Mouse (Mus musculus) MEL (cell line): ENCODE measurements at regions not wholly inside any gene's neighbourhood (a gene's known extent, or its start where the extent isn't known, plus 50 kb on each side); places are given as distances from the start of the nearest gene placed in this dataset.

Experiments
- DNase-seq: peaks from one replicate; pipeline ENCODE4 v3.0.0; 2011; ENCODE audit warnings: low read depth, low spot score
- H3K27ac ChIP-seq: 2 replicates; pipeline ENCODE4 v1.5.1; 2012; ENCODE audit warnings: low read depth, mild to moderate bottlenecking, control low read depth, low read length, moderate library complexity; ENCODE audit not compliant: control insufficient read depth
- H3K27me3 ChIP-seq, 2 experiments: fragments of 150-350 bp in 1 of 2; sonication (generic) in 1 of 2; 2 replicates each; pipeline ENCODE4 v1.6.1; 2012; ENCODE audit warnings: low read length in 2 of 2, mild to moderate bottlenecking in 2 of 2, improper control_type of control experiment in 1 of 2, moderate library complexity in 1 of 2; ENCODE audit not compliant: insufficient read depth in 2 of 2, control insufficient read depth in 1 of 2
- H3K36me3 ChIP-seq, 2 experiments: 2 replicates each; pipeline ENCODE4 v1.6.1; 2012 to 2014; ENCODE audit warnings: low read length in 2 of 2, improper control_type of control experiment in 1 of 2, inconsistent platforms in 1 of 2, mild to moderate bottlenecking in 1 of 2; ENCODE audit not compliant: insufficient read depth in 2 of 2, control insufficient read depth in 1 of 2
- H3K4me1 ChIP-seq, 2 experiments: fragments of 150-350 bp in 1 of 2; sonication (generic) in 1 of 2; 2 replicates each; pipeline ENCODE4 v1.6.1; 2012; ENCODE audit warnings: low read length in 2 of 2, improper control_type of control experiment in 1 of 2, mild to moderate bottlenecking in 1 of 2; ENCODE audit not compliant: insufficient read depth in 2 of 2, control insufficient read depth in 1 of 2
- H3K4me3 ChIP-seq, 2 experiments: fragments of 150-350 bp in 1 of 2; sonication (generic) in 1 of 2; 2 replicates each; pipeline ENCODE4 v1.5.1; 2012; ENCODE audit warnings: low read depth in 2 of 2, low read length in 2 of 2, mild to moderate bottlenecking in 2 of 2, moderate library complexity in 2 of 2, control low read depth in 1 of 2, improper control_type of control experiment in 1 of 2; ENCODE audit not compliant: control insufficient read depth in 1 of 2, insufficient read depth in 1 of 2
- H3K79me2 ChIP-seq: 2 replicates; pipeline ENCODE4 v1.6.1; 2012; ENCODE audit warnings: mild to moderate bottlenecking, low read length, moderate library complexity; ENCODE audit not compliant: control insufficient read depth, poor library complexity, insufficient read depth
- H3K9ac ChIP-seq: 2 replicates; pipeline ENCODE4 v1.6.1; 2012; ENCODE audit warnings: low read depth, mild to moderate bottlenecking, control low read depth, low read length, moderate library complexity; ENCODE audit not compliant: control insufficient read depth, poor library complexity, severe bottlenecking
- H3K9me3 ChIP-seq: fragments of 150-350 bp; sonication (generic); replicated peaks from 2 replicates; pipeline ENCODE4 v1.6.1; 2012; ENCODE audit warnings: mild to moderate bottlenecking, low read length, improper control_type of control experiment, moderate library complexity; ENCODE audit not compliant: insufficient read depth
- CTCF ChIP-seq, 3 experiments: IDR thresholded peaks in 2 of 3; conservative IDR thresholded peaks in 1 of 3; 2 replicates each; pipeline ENCODE4 v1.5.1; 2011 to 2012; ENCODE audit warnings: low read length in 3 of 3, low read depth in 2 of 3, mild to moderate bottlenecking in 2 of 3, improper control_type of control experiment in 1 of 3, inconsistent platforms in 1 of 3, mixed read lengths in 1 of 3, moderate library complexity in 1 of 3; ENCODE audit not compliant: control insufficient read depth in 1 of 3, insufficient read depth in 1 of 3, poor library complexity in 1 of 3, severe bottlenecking in 1 of 3
- E2F4 ChIP-seq: IDR thresholded peaks from 2 replicates; pipeline ENCODE4 v1.6.1; 2011; ENCODE audit warnings: low read depth, low read length, improper control_type of control experiment, borderline replicate concordance
- ELF1 ChIP-seq: IDR thresholded peaks from 2 replicates; pipeline ENCODE4 v1.6.1; 2014; ENCODE audit warnings: low read depth, mild to moderate bottlenecking, inconsistent platforms, low read length, improper control_type of control experiment, moderate library complexity
- ETS1 ChIP-seq: IDR thresholded peaks from 2 replicates; pipeline ENCODE4 v1.6.1; 2012; ENCODE audit warnings: low read depth, mild to moderate bottlenecking, inconsistent platforms, low read length, improper control_type of control experiment, moderate library complexity
- HCFC1 ChIP-seq: IDR thresholded peaks from 2 replicates; pipeline ENCODE4 v1.6.1; 2012; ENCODE audit warnings: low read depth, mild to moderate bottlenecking, inconsistent platforms, low read length, improper control_type of control experiment, moderate library complexity
- MAFK ChIP-seq: IDR thresholded peaks from 2 replicates; pipeline ENCODE4 v1.6.1; 2011; ENCODE audit warnings: low read depth, mild to moderate bottlenecking, low read length, improper control_type of control experiment, borderline replicate concordance
- MAZ ChIP-seq: IDR thresholded peaks from 2 replicates; pipeline ENCODE4 v1.6.1; 2012; ENCODE audit warnings: low read depth, mild to moderate bottlenecking, inconsistent platforms, low read length, improper control_type of control experiment
- MYB ChIP-seq: IDR thresholded peaks from 2 replicates; pipeline ENCODE4 v1.6.1; 2011; ENCODE audit warnings: mild to moderate bottlenecking, low read depth, low read length, improper control_type of control experiment
- NELFE ChIP-seq: IDR thresholded peaks from 2 replicates; pipeline ENCODE4 v1.6.1; 2011; ENCODE audit warnings: low read depth, low read length, improper control_type of control experiment
- POLR2AphosphoS2 ChIP-seq: IDR thresholded peaks from 2 replicates; pipeline ENCODE4 v1.6.1; 2011; ENCODE audit warnings: low read length, improper control_type of control experiment
- POLR2AphosphoS5 ChIP-seq: IDR thresholded peaks from 2 replicates; pipeline ENCODE4 v1.6.1; 2012; ENCODE audit warnings: low read depth, borderline replicate concordance, mild to moderate bottlenecking, inconsistent platforms, low read length, moderate library complexity, mixed read lengths
- TAL1 ChIP-seq: IDR thresholded peaks from 2 replicates; pipeline ENCODE4 v1.6.1; 2012; ENCODE audit warnings: mild to moderate bottlenecking, inconsistent platforms, low read length, moderate library complexity, mixed read lengths
- USF1 ChIP-seq: IDR thresholded peaks from 2 replicates; pipeline ENCODE4 v1.6.1; 2014; ENCODE audit warnings: low read depth, mild to moderate bottlenecking, inconsistent platforms, low read length, improper control_type of control experiment, moderate library complexity
- ZC3H11A ChIP-seq: IDR thresholded peaks from 2 replicates; pipeline ENCODE4 v1.6.1; 2012; ENCODE audit warnings: low read depth, mild to moderate bottlenecking, inconsistent platforms, low read length, improper control_type of control experiment
- ZKSCAN1 ChIP-seq: IDR thresholded peaks from 2 replicates; pipeline ENCODE4 v1.6.1; 2012; ENCODE audit warnings: low read depth, mild to moderate bottlenecking, inconsistent platforms, low read length, improper control_type of control experiment, moderate library complexity
- ZMIZ1 ChIP-seq: IDR thresholded peaks from 2 replicates; pipeline ENCODE4 v1.6.1; 2012; ENCODE audit warnings: low read depth, mild to moderate bottlenecking, inconsistent platforms, low read length, improper control_type of control experiment, moderate library complexity

GRCm38 (mm10) chr14:120572238-120572637, 94.0 kb downstream of the Rap2a start:
- H3K27me3 ChIP-seq, result no peaks in the 10 kb centered on the region
- H3K36me3 ChIP-seq, result no peaks in the 10 kb centered on the region
- H3K9me3 ChIP-seq, result no peaks in the 10 kb centered on the region
- H3K9ac ChIP-seq, result no peak overlapping the region
- TF ChIP-seq E2F4, result no peak
- no peak for TF ChIP-seq ETS1
- no peak for TF ChIP-seq MAZ
- no peak for TF ChIP-seq MYB
- TF ChIP-seq MAFK, result no peak
- no peak for TF ChIP-seq POLR2AphosphoS2
- no peak for DNase-seq
- H3K4me1 ChIP-seq, result no peaks in the 10 kb centered on the region
- no peaks in the 10 kb centered on the region for H3K79me2 ChIP-seq
- H3K4me3 ChIP-seq, result no peak overlapping the region
- no peak overlapping the region for H3K27ac ChIP-seq

- Histone ChIP-seq H3K36me3 (no peaks in the 10 kb centered on the region), H3K27me3 (no peaks in the 10 kb centered on the region), H3K9me3 (no peaks in the 10 kb centered on the region), H3K9ac (no peak overlapping the region), H3K79me2 (no peaks in the 10 kb centered on the region), H3K4me3 (no peak overlapping the region), H3K4me1 (no peaks in the 10 kb centered on the region), H3K27ac (no peak overlapping the region)
- no peak for DNase-seq
- no peak for TF ChIP-seq TAL1
- no peak for TF ChIP-seq HCFC1
- TF ChIP-seq MAZ, result no peak
- no peak for TF ChIP-seq USF1
- no peak for TF ChIP-seq ELF1
- no peak for TF ChIP-seq ZMIZ1
- no peak for TF ChIP-seq NELFE
- TF ChIP-seq CTCF (IDR thresholded peaks at IDR 0.05 in 2 of 3, conservative IDR thresholded peaks at IDR 0.05 in 1 of 3; ENCODE audit: control insufficient read depth in 1 of 3, insufficient read depth in 1 of 3, low read depth in 2 of 3, low read length in 3 of 3, poor library complexity in 1 of 3, severe bottlenecking in 1 of 3), result no peak
- no peak for TF ChIP-seq POLR2AphosphoS5
- no peak for TF ChIP-seq ZKSCAN1
- TF ChIP-seq ZC3H11A, result no peak
These were observed 97.0 kb downstream of the Rap2a start for GRCm38 (mm10) chr14:120575202-120575601.
